Mouse (Mus musculus) A20 (cell line): ENCODE measurements around the gene Nup160.

ENCODE experiments used
- DNase-seq: peaks from one replicate; pipeline ENCODE4 v3.0.0-alpha.2; 2011; ENCODE audit warnings: low read depth, low spot score

The Nup160 gene

GRCm38 (mm10) chr2:90745053-90745678 is 68.2 kb downstream of the Nup160 start, which contains the start of gene Fnbp4:
Gene Fnbp4 (plus strand): TSS chr2:90745370.
- DNase-seq = peak; percentile 99

- no peak for DNase-seq
Observed at GRCm38 (mm10) chr2:90745740-90746537, 68.9 kb downstream of the Nup160 start.

DNA sequence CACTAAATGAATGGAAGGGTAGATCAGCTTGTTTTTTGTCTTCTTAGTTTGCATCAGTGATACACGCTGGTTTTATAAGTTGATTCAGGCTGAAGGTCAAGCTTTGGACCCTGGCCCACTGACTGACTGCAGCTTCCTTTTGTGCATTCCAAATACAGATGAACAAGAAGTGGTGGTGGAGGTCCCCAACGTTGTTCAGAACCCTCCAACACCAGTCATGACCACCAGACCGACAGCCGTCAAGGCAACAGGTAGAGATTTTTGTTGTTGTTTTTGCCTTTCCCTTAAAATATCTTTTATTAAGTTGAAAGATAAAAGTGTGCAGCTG is 69.5 kb downstream of the Nup160 start:
- peak; percentile 31 for DNase-seq

DNA sequence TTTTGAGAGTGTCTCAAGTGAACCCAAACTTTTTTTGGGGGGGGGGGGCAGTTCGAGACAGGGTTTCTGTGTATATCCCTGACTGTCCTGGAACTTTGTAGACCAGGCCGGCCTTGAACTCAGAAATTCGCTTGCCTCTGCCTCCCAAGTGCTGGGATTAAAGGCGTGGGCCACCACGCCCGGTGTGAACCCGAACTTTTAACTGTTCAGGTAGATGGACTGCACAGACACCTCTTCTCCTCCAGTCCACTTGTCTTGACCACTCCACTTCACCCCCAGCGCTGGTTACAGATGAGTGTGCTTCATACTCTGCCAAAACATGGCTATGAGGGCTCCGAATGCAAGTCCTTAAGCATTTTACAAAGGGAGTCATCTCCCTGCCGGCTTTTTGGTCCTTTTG is 70.1 kb downstream of the Nup160 start:
- no peak for DNase-seq

- no peak for DNase-seq
Observed at GRCm38 (mm10) chr2:90749676-90750459, 72.9 kb downstream of the Nup160 start.

DNA sequence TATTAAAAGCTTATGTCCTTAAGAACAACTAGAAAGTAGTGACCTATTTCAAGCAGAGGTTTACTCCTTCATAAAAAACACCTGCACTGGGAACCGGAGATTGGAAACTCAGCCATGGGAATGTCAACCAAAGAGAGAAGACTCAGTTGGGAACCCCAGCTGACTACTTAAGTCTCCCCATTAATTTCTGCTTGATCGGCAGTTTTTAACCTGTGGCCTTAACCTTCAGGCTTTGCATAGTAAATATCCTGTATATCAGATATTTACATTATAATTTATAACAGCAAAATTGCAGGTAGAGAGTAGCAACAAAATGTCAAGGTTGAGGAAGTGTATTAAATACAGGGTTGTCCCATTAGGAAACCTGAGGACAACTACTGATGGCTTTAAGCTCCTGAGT is 76.5 kb downstream of the Nup160 start:
- DNase-seq = no peak

- DNase-seq = no peak
Observed at GRCm38 (mm10) chr2:90754188-90754587, 77.2 kb downstream of the Nup160 start.

DNA sequence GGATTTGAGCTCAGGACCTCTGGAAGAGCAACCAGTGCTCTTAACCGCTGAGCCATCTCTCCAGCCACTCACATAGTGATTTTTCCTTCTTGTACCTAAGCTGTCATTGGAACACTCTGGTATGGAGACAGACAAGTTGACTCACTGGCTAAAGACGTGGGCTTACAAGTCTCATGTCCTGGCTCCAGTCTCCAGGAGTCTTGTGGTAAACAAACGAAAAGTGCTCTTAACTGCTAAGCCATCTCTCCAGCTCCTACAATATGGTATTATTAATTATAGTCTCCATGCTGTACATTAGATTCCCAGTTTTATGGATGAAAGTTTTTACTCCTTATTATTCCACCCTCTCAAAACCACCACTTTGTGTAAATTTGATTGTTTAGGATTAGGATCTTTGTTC is 88.1 kb downstream of the Nup160 start:
- no peak for DNase-seq

GRCm38 (mm10) chr2:90781323-90781722 is 104.3 kb downstream of the Nup160 start:
- no peak for DNase-seq

DNA sequence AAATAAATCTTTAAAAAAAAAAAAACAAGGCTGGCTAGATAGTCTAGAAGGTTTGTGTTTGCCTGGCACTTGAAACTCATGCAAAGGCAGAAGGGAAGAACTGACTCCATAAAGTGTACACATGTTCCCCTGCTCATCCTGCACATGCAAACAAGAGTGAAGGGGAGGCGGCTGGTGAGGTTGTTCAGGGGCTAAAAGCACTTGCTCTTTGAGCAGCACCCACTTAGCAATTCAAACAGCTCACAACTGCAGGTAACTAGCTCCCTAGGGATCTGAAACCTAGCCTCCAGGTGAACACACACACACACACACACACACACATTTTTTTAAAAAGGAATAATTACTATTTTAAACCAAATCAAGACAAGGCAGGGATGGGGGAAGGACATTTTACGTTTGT is 104.9 kb downstream of the Nup160 start:
- DNase-seq = no peak

GRCm38 (mm10) chr2:90782458-90782857 is 105.4 kb downstream of the Nup160 start, which contains the start of gene Agbl2:
Gene Agbl2 (plus strand): TSS chr2:90782727.
- no peak for DNase-seq

GRCm38 (mm10) chr2:90782901-90783486 is 106.0 kb downstream of the Nup160 start:
- no peak for DNase-seq
